Mouse (Mus musculus): ENCODE results near the gene Ifitm10. TPM values are rescaled to one million over a fixed set of nuclear protein-coding genes. Genes with fewer than 3 reads are reported as not detected.
"Not testable (repeated sequence)": the region's sequence is repeated elsewhere in the genome, so short reads cannot be mapped to it uniquely, and the experiment has no call there.

Ifitm10 gene
- polyA plus RNA-seq, 1 experiment from 2014 or later: 1.8 TPM

GRCm38 (mm10) chr7:142335151-142335550, 38.4 kb downstream of the Ifitm10 start:
- Histone ChIP-seq H3K4me1 (replicated peaks) (peaks cover 36% of the 10 kb centered on the region), H3K9ac (peak overlapping the region; percentile 17; the same call in 1 of the 2 replicates), H3K27me3 (no peaks in the 10 kb centered on the region), H3K9me3 (replicated peaks) (no peaks in the 10 kb centered on the region), H3K4me2 (no peak overlapping the region), H3K27ac (no peak overlapping the region), H3K36me3 (no peaks in the 10 kb centered on the region), H3K4me3 (replicated peaks) (no peak overlapping the region)
- WGBS (ENCODE audit: insufficient replicate concordance): 80% methylated on average over 8 of the region's 8 CpGs
- ATAC-seq (ENCODE audit: low read depth) (no peak), DNase-seq (no peak)

- peak; percentile 73 for DNase-seq
- no peak overlapping the region for H3K4me2 ChIP-seq
- ATAC-seq (ENCODE audit: low read depth): peak; percentile 56
- no peak overlapping the region for H3K27ac ChIP-seq
- whole genome bisulfite sequencing (ENCODE audit: insufficient replicate concordance): 3% methylated on average over 3 of the region's 3 CpGs
- no peak overlapping the region; the same call in 1 of the 2 replicates for H3K9ac ChIP-seq
- H3K4me1 ChIP-seq (replicated peaks): peaks cover 43% of the 10 kb centered on the region
- H3K36me3 ChIP-seq: no peaks in the 10 kb centered on the region
- H3K9me3 ChIP-seq (replicated peaks): no peaks in the 10 kb centered on the region
- no peak overlapping the region for H3K4me3 ChIP-seq (replicated peaks)
- H3K27me3 ChIP-seq: no peaks in the 10 kb centered on the region
Observed at GRCm38 (mm10) chr7:142334246-142334645, 39.3 kb downstream of the Ifitm10 start.

- H3K36me3 ChIP-seq; H3K9me3 ChIP-seq (replicated peaks); H3K9ac ChIP-seq; DNase-seq; H3K27ac ChIP-seq; H3K4me2 ChIP-seq; ATAC-seq (ENCODE audit: low read depth); H3K27me3 ChIP-seq; H3K4me3 ChIP-seq (replicated peaks): not testable (repeated sequence)
- peaks cover 43% of the 10 kb centered on the region for H3K4me1 ChIP-seq (replicated peaks)
- WGBS (ENCODE audit: insufficient replicate concordance): 74% methylated on average over 4 of the region's 9 CpGs
Observed at GRCm38 (mm10) chr7:142332741-142333140, 40.8 kb downstream of the Ifitm10 start.

GRCm38 (mm10) chr7:142331281-142331680, 42.3 kb downstream of the Ifitm10 start:
- peaks cover 43% of the 10 kb centered on the region for H3K4me1 ChIP-seq (replicated peaks)
- H3K4me2 ChIP-seq: no peak overlapping the region
- H3K9ac ChIP-seq: no peak overlapping the region
- H3K27me3 ChIP-seq: no peaks in the 10 kb centered on the region
- no peak overlapping the region for H3K27ac ChIP-seq
- 16% methylated on average over 4 of the region's 4 CpGs for WGBS (ENCODE audit: insufficient replicate concordance)
- ATAC-seq (ENCODE audit: low read depth) (peak; percentile 56), DNase-seq (no peak)
- no peak overlapping the region for H3K4me3 ChIP-seq (replicated peaks)
- no peaks in the 10 kb centered on the region for H3K9me3 ChIP-seq (replicated peaks)
- no peaks in the 10 kb centered on the region for H3K36me3 ChIP-seq

- H3K27ac ChIP-seq: peak overlapping the region; percentile 51; the same call in 1 of the 2 replicates
- peaks cover 41% of the 10 kb centered on the region for H3K4me1 ChIP-seq (replicated peaks)
- no peak overlapping the region for H3K4me2 ChIP-seq
- no peak overlapping the region for H3K9ac ChIP-seq
- H3K27me3 ChIP-seq: no peaks in the 10 kb centered on the region
- 52% methylated on average over 9 of the region's 9 CpGs for WGBS (ENCODE audit: insufficient replicate concordance)
- ATAC-seq (ENCODE audit: low read depth): peak; percentile 71
- H3K36me3 ChIP-seq: no peaks in the 10 kb centered on the region
- H3K4me3 ChIP-seq (replicated peaks): no peak overlapping the region
- DNase-seq: no peak
- no peaks in the 10 kb centered on the region for H3K9me3 ChIP-seq (replicated peaks)
Observed at GRCm38 (mm10) chr7:142330271-142330724, 43.3 kb downstream of the Ifitm10 start.

- Histone ChIP-seq H3K4me1 (replicated peaks) (peaks cover 30% of the 10 kb centered on the region), H3K9me3 (replicated peaks) (no peaks in the 10 kb centered on the region), H3K9ac (no peak overlapping the region; the same call in 1 of the 2 replicates), H3K27ac (no peak overlapping the region), H3K27me3 (no peaks in the 10 kb centered on the region), H3K4me3 (replicated peaks) (no peak overlapping the region), H3K4me2 (no peak overlapping the region), H3K36me3 (no peaks in the 10 kb centered on the region)
- WGBS (ENCODE audit: insufficient replicate concordance): 60% methylated on average over 3 of the region's 3 CpGs
- DNase-seq (no peak), ATAC-seq (ENCODE audit: low read depth) (no peak)
Observed at GRCm38 (mm10) chr7:142328507-142328906, 45.0 kb downstream of the Ifitm10 start.

GRCm38 (mm10) chr7:142326714-142327445, 46.7 kb downstream of the Ifitm10 start:
- H3K4me2 ChIP-seq: no peak overlapping the region
- H3K27ac ChIP-seq: no peak overlapping the region
- H3K9ac ChIP-seq: no peak overlapping the region
- WGBS (ENCODE audit: insufficient replicate concordance): 39% methylated on average over 9 of the region's 9 CpGs
- peaks cover 25% of the 10 kb centered on the region for H3K4me1 ChIP-seq (replicated peaks)
- DNase-seq (no peak), ATAC-seq (ENCODE audit: low read depth) (no peak)
- H3K4me3 ChIP-seq (replicated peaks): no peak overlapping the region
- H3K27me3 ChIP-seq: no peaks in the 10 kb centered on the region
- H3K9me3 ChIP-seq (replicated peaks): no peaks in the 10 kb centered on the region
- H3K36me3 ChIP-seq: no peaks in the 10 kb centered on the region

GRCm38 (mm10) chr7:142323396-142324117, 50.0 kb downstream of the Ifitm10 start:
- no peak for ATAC-seq (ENCODE audit: low read depth)
- DNase-seq: no peak
- H3K36me3 ChIP-seq: no peaks in the 10 kb centered on the region
- no peak overlapping the region for H3K4me2 ChIP-seq
- H3K27ac ChIP-seq: no peak overlapping the region
- no peak overlapping the region for H3K9ac ChIP-seq
- WGBS (ENCODE audit: insufficient replicate concordance): 75% methylated on average over 12 of the region's 12 CpGs
- no peaks in the 10 kb centered on the region for H3K9me3 ChIP-seq (replicated peaks)
- H3K27me3 ChIP-seq: no peaks in the 10 kb centered on the region
- H3K4me1 ChIP-seq (replicated peaks): no peaks in the 10 kb centered on the region; the same call in none of the 2 replicates
- H3K4me3 ChIP-seq (replicated peaks): no peak overlapping the region

- no peaks in the 10 kb centered on the region for H3K9me3 ChIP-seq (replicated peaks)
- ATAC-seq (ENCODE audit: low read depth): no peak
- no peak overlapping the region for H3K4me3 ChIP-seq (replicated peaks)
- no peak for DNase-seq
- 77% methylated on average over 6 of the region's 6 CpGs for WGBS (ENCODE audit: insufficient replicate concordance)
- H3K27me3 ChIP-seq: no peaks in the 10 kb centered on the region
- no peak overlapping the region for H3K4me2 ChIP-seq
- no peak overlapping the region for H3K9ac ChIP-seq
- H3K4me1 ChIP-seq (replicated peaks): peaks cover 6% of the 10 kb centered on the region
- no peaks in the 10 kb centered on the region for H3K36me3 ChIP-seq
- no peak overlapping the region for H3K27ac ChIP-seq
Observed at GRCm38 (mm10) chr7:142322641-142323040, 50.9 kb downstream of the Ifitm10 start.

GRCm38 (mm10) chr7:142321637-142322306, 51.8 kb downstream of the Ifitm10 start:
- not testable (repeated sequence) for H3K27ac ChIP-seq; ATAC-seq (ENCODE audit: low read depth); H3K36me3 ChIP-seq; H3K4me3 ChIP-seq (replicated peaks); H3K9ac ChIP-seq; H3K9me3 ChIP-seq (replicated peaks); H3K4me2 ChIP-seq; H3K27me3 ChIP-seq; DNase-seq
- peaks cover 15% of the 10 kb centered on the region for H3K4me1 ChIP-seq (replicated peaks)
- 68% methylated on average over 6 of the region's 10 CpGs for WGBS (ENCODE audit: insufficient replicate concordance)

GRCm38 (mm10) chr7:142320906-142321305, 52.6 kb downstream of the Ifitm10 start:
- Histone ChIP-seq H3K36me3 (no peaks in the 10 kb centered on the region), H3K27me3 (no peaks in the 10 kb centered on the region), H3K27ac (0 out of 2 replicates have a peak overlapping the region, but pooled peaks have one; percentile 3), H3K9ac (no peak overlapping the region), H3K4me2 (no peak overlapping the region), H3K4me1 (replicated peaks) (peaks cover 15% of the 10 kb centered on the region), H3K4me3 (replicated peaks) (no peak overlapping the region), H3K9me3 (replicated peaks) (no peaks in the 10 kb centered on the region)
- 25% methylated on average over 2 of the region's 2 CpGs for WGBS (ENCODE audit: insufficient replicate concordance)
- DNase-seq (no peak), ATAC-seq (ENCODE audit: low read depth) (no peak)
